9 mouse cellular contexts compared by ENCODE assay signal in the genomic region with DNA sequence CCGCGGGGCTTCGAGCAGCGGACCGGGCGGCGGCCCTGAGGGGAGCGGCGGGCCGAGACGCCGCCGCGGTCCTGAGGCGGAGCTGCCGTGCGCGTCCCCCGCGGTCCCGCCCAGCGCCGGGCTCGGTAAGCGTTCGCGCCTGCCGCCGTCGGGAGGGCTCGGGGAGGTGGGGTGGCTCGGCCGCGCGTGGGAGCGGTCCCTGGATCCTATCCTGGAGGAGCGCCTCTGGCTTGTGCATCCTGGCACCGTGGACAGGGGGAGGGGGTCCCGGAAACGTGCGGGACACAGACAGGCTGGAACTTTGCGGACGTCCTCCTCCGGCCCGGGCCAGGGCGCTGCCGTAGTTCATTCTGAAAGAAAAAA. TPM values are rescaled to one million over a fixed set of nuclear protein-coding genes. Genes with fewer than 3 reads are reported as not detected.
DNase-seq lines count a peak whose midpoint lies in the region; ATAC-seq lines count a peak whose summit lies in the region.
"Had no signal": no experiment of that assay in that cellular context is flagged by ENCODE, and none has a peak within 500 bp of the region (broad histone marks: within the 10 kb centered on the region; RNA-seq: fewer than 3 reads in every experiment).

No protein-coding gene starts in this region.

- peak; percentile 60 to 66 for DNase-seq in thymus, adult 18-20 months
- no peak for DNase-seq in thymus, postnatal 0 days (ENCODE audit: low spot score)
- DNase-seq in embryonic facial prominence, embryonic 11.5 days (ENCODE audit: low spot score): peak; percentile 59
- peak; percentile 67 for DNase-seq in heart, adult 8-10 months (ENCODE audit: low spot score)
- DNase-seq in kidney, adult 9 months: peak; percentile 67
- peak; percentile 81 for DNase-seq in midbrain, embryonic 14.5 days

- peak overlapping the region; percentile 62; the same call in 1 of the 2 replicates for H3K27ac ChIP-seq in embryonic facial prominence, embryonic 11.5 days (replicated peaks; ENCODE audit: low read depth, low read length)
- peak overlapping the region; percentile 91 for H3K27ac ChIP-seq in limb, embryonic 15.5 days
- peak overlapping the region; percentile 85 for H3K27ac ChIP-seq in midbrain, embryonic 14.5 days (replicated peaks; ENCODE audit: low read depth, low read length)
- H3K27ac ChIP-seq in stomach, embryonic 14.5 days (ENCODE audit: low read length): peak overlapping the region; percentile 75

- H3K9ac ChIP-seq in embryonic facial prominence, embryonic 11.5 days (replicated peaks; ENCODE audit: low read length): peak overlapping the region; percentile 83
- H3K9ac ChIP-seq in limb, embryonic 15.5 days: peak overlapping the region; percentile 85
- peak overlapping the region; percentile 89 for H3K9ac ChIP-seq in midbrain, embryonic 14.5 days (replicated peaks; ENCODE audit: low read length)
- peak overlapping the region; percentile 69 for H3K9ac ChIP-seq in stomach, embryonic 14.5 days (replicated peaks; ENCODE audit: low read depth, low read length)

- 2% methylated on average over 43 of the region's 47 CpGs for WGBS in embryonic facial prominence, embryonic 11.5 days
- WGBS in limb, embryonic 15.5 days: under 1% methylated on average over 40 of the region's 47 CpGs
- under 1% methylated on average over 46 of the region's 47 CpGs for WGBS in midbrain, embryonic 14.5 days
- WGBS in stomach, embryonic 14.5 days: under 1% methylated on average over 44 of the region's 47 CpGs

- peak overlapping the region; percentile 92 for H3K4me3 ChIP-seq in embryonic facial prominence, embryonic 11.5 days (ENCODE audit: low read depth, low read length)
- H3K4me3 ChIP-seq in limb, embryonic 15.5 days: peak overlapping the region; percentile 93
- H3K4me3 ChIP-seq in midbrain, embryonic 14.5 days (replicated peaks; ENCODE audit: low read depth, low read length): peak overlapping the region; percentile 89
- H3K4me3 ChIP-seq in stomach, embryonic 14.5 days (ENCODE audit: low read depth, low read length): peak overlapping the region; percentile 82

- no peaks in the 10 kb centered on the region for H3K27me3 ChIP-seq in embryonic facial prominence, embryonic 11.5 days (ENCODE audit: control insufficient read depth, insufficient read depth, low read length)
- no peaks in the 10 kb centered on the region; the same call in 1 of the 2 replicates for H3K27me3 ChIP-seq in limb, embryonic 15.5 days
- 0 out of 2 replicates have a peak, but pooled peaks cover 5% of the 10 kb centered on the region for H3K27me3 ChIP-seq in midbrain, embryonic 14.5 days (ENCODE audit: control insufficient read depth, insufficient read depth, low read length)
- no peaks in the 10 kb centered on the region for H3K27me3 ChIP-seq in stomach, embryonic 14.5 days (ENCODE audit: control insufficient read depth, insufficient read depth, low read length)

- H3K36me3 ChIP-seq in embryonic facial prominence, embryonic 11.5 days (replicated peaks; ENCODE audit: control insufficient read depth, insufficient read depth, low read depth, low read length): no peaks in the 10 kb centered on the region
- 0 out of 2 replicates have a peak, but pooled peaks cover 3% of the 10 kb centered on the region for H3K36me3 ChIP-seq in limb, embryonic 15.5 days
- 0 out of 2 replicates have a peak, but pooled peaks cover 6% of the 10 kb centered on the region for H3K36me3 ChIP-seq in midbrain, embryonic 14.5 days (ENCODE audit: control insufficient read depth, insufficient read depth, low read length)
- no peaks in the 10 kb centered on the region for H3K36me3 ChIP-seq in stomach, embryonic 14.5 days (ENCODE audit: control insufficient read depth, insufficient read depth, low read length)

- H3K4me1 ChIP-seq in embryonic facial prominence, embryonic 11.5 days (ENCODE audit: control insufficient read depth, insufficient read depth, low read length): no peaks in the 10 kb centered on the region
- H3K4me1 ChIP-seq in limb, embryonic 15.5 days: peaks cover 24% of the 10 kb centered on the region
- peaks cover 19% of the 10 kb centered on the region for H3K4me1 ChIP-seq in midbrain, embryonic 14.5 days (ENCODE audit: control insufficient read depth, insufficient read depth, low read length)
- H3K4me1 ChIP-seq in stomach, embryonic 14.5 days (ENCODE audit: control insufficient read depth, insufficient read depth, low read length): peaks cover 19% of the 10 kb centered on the region; the same call in 1 of the 2 replicates

- peak overlapping the region; percentile 86 for H3K4me2 ChIP-seq in embryonic facial prominence, embryonic 11.5 days (ENCODE audit: low read depth, low read length)
- peak overlapping the region; percentile 84 for H3K4me2 ChIP-seq in limb, embryonic 15.5 days
- peak overlapping the region; percentile 75 for H3K4me2 ChIP-seq in midbrain, embryonic 14.5 days (ENCODE audit: low read length)
- H3K4me2 ChIP-seq in stomach, embryonic 14.5 days (replicated peaks; ENCODE audit: low read depth, low read length): peak overlapping the region; percentile 61

- peak; percentile 76 for ATAC-seq in embryonic facial prominence, embryonic 11.5 days (replicated peaks; ENCODE audit: insufficient number of reproducible peaks, low FRiP score, low TSS enrichment, low read depth)
- peak; percentile 78 for ATAC-seq in limb, embryonic 15.5 days (ENCODE audit: insufficient number of reproducible peaks, low FRiP score, low TSS enrichment, low read depth)
- peak; percentile 83 for ATAC-seq in midbrain, embryonic 14.5 days (ENCODE audit: low FRiP score, low TSS enrichment)
- ATAC-seq in stomach, embryonic 14.5 days (ENCODE audit: insufficient number of reproducible peaks, insufficient read depth, low FRiP score, low read depth): peak; percentile 85

- H3K9me3 ChIP-seq in embryonic facial prominence, embryonic 11.5 days (replicated peaks; ENCODE audit: control insufficient read depth, low read length): no peaks in the 10 kb centered on the region
- H3K9me3 ChIP-seq in limb, embryonic 15.5 days: no peaks in the 10 kb centered on the region
- no peaks in the 10 kb centered on the region for H3K9me3 ChIP-seq in midbrain, embryonic 14.5 days (ENCODE audit: control insufficient read depth, low read length)
- no peaks in the 10 kb centered on the region for H3K9me3 ChIP-seq in stomach, embryonic 14.5 days (ENCODE audit: control insufficient read depth, low read depth, low read length)

RNA-seq across cellular contexts. Expression of a gene that starts 0.3 kb away (rescaled TPM):
- 73.8 and 85.4 TPM in 2 replicates for polyA plus RNA-seq in thymus, postnatal 0 days (2015; fragmentation: Nextera tagmentation; extraction: Ambion mirVana)
- polyA plus RNA-seq in embryonic facial prominence, embryonic 11.5 days (2014; fragmentation: Nextera tagmentation; extraction: Ambion mirVana): 96.8 and 105 TPM in 2 replicates
- 10 to 100 TPM; 44.2 to 48.0 (median 46.4) TPM for total RNA-seq in heart, adult 8-10 months (2022)
- polyA plus RNA-seq in limb, embryonic 15.5 days (2015; fragmentation: Nextera tagmentation; extraction: Ambion mirVana): 86.6 and 106 TPM in 2 replicates
- 119 and 156 TPM in 2 replicates for polyA plus RNA-seq in midbrain, embryonic 14.5 days (2014; fragmentation: Nextera tagmentation; extraction: Ambion mirVana)
- polyA plus RNA-seq in stomach, embryonic 14.5 days (2014; fragmentation: Nextera tagmentation; extraction: Ambion mirVana): 110 and 115 TPM in 2 replicates

RNA-seq across cellular contexts. Expression of a gene that starts 25.9 kb away (rescaled TPM):
- polyA plus RNA-seq in thymus, postnatal 0 days (2015; fragmentation: Nextera tagmentation; extraction: Ambion mirVana): 6.5 and 8.0 TPM in 2 replicates
- polyA plus RNA-seq in embryonic facial prominence, embryonic 11.5 days (2014; fragmentation: Nextera tagmentation; extraction: Ambion mirVana): 10.0 and 10.3 TPM in 2 replicates
- 1 to 10 TPM; 6.1 to 7.2 (median 6.5) TPM for total RNA-seq in heart, adult 8-10 months (2022)
- polyA plus RNA-seq in limb, embryonic 15.5 days (2015; fragmentation: Nextera tagmentation; extraction: Ambion mirVana): 16.2 and 17.2 TPM in 2 replicates
- polyA plus RNA-seq in midbrain, embryonic 14.5 days (2014; fragmentation: Nextera tagmentation; extraction: Ambion mirVana): 10.1 and 15.1 TPM in 2 replicates
- 12.4 and 12.9 TPM in 2 replicates for polyA plus RNA-seq in stomach, embryonic 14.5 days (2014; fragmentation: Nextera tagmentation; extraction: Ambion mirVana)

RNA-seq across cellular contexts. Expression of a gene that starts 26.3 kb away (rescaled TPM):
- polyA plus RNA-seq in thymus, postnatal 0 days (2015; fragmentation: Nextera tagmentation; extraction: Ambion mirVana): 97.7 and 101 TPM in 2 replicates
- 81.9 and 84.8 TPM in 2 replicates for polyA plus RNA-seq in embryonic facial prominence, embryonic 11.5 days (2014; fragmentation: Nextera tagmentation; extraction: Ambion mirVana)
- total RNA-seq in heart, adult 8-10 months (2022): 10 to 100 TPM; 21.6 to 28.9 (median 24.7) TPM
- 94.2 and 106 TPM in 2 replicates for polyA plus RNA-seq in limb, embryonic 15.5 days (2015; fragmentation: Nextera tagmentation; extraction: Ambion mirVana)
- polyA plus RNA-seq in midbrain, embryonic 14.5 days (2014; fragmentation: Nextera tagmentation; extraction: Ambion mirVana): 88.2 and 88.6 TPM in 2 replicates
- 69.7 and 71.3 TPM in 2 replicates for polyA plus RNA-seq in stomach, embryonic 14.5 days (2014; fragmentation: Nextera tagmentation; extraction: Ambion mirVana)

RNA-seq across cellular contexts. Expression of a gene that starts 44.1 kb away (rescaled TPM):
- not detected in 2 replicates for polyA plus RNA-seq in thymus, postnatal 0 days (2015; fragmentation: Nextera tagmentation; extraction: Ambion mirVana)
- polyA plus RNA-seq in embryonic facial prominence, embryonic 11.5 days (2014; fragmentation: Nextera tagmentation; extraction: Ambion mirVana): not detected in 2 replicates
- not detected for total RNA-seq in heart, adult 8-10 months (2022)
- 0.14 and 0.15 TPM in 2 replicates for polyA plus RNA-seq in limb, embryonic 15.5 days (2015; fragmentation: Nextera tagmentation; extraction: Ambion mirVana)
- polyA plus RNA-seq in midbrain, embryonic 14.5 days (2014; fragmentation: Nextera tagmentation; extraction: Ambion mirVana): not detected in 2 replicates
- not detected in 2 replicates for polyA plus RNA-seq in stomach, embryonic 14.5 days (2014; fragmentation: Nextera tagmentation; extraction: Ambion mirVana)
- total RNA-seq: left cerebral cortex, postnatal 10 days had no signal

RNA-seq across cellular contexts. Expression of a gene that starts 45.4 kb away (rescaled TPM):
- polyA plus RNA-seq in thymus, postnatal 0 days (2015; fragmentation: Nextera tagmentation; extraction: Ambion mirVana): not detected in 2 replicates
- not detected in 2 replicates for polyA plus RNA-seq in embryonic facial prominence, embryonic 11.5 days (2014; fragmentation: Nextera tagmentation; extraction: Ambion mirVana)
- total RNA-seq in heart, adult 8-10 months (2022): not detected
- 0.37 TPM in 1 of 2 replicates, not detected in the other for polyA plus RNA-seq in limb, embryonic 15.5 days (2015; fragmentation: Nextera tagmentation; extraction: Ambion mirVana)
- polyA plus RNA-seq in midbrain, embryonic 14.5 days (2014; fragmentation: Nextera tagmentation; extraction: Ambion mirVana): not detected in 2 replicates
- polyA plus RNA-seq in stomach, embryonic 14.5 days (2014; fragmentation: Nextera tagmentation; extraction: Ambion mirVana): not detected in 2 replicates
- total RNA-seq: left cerebral cortex, postnatal 10 days had no signal
